Mouse (Mus musculus) heart, embryonic 12.5 days (tissue): ENCODE data around the gene Acvr1c. TPM values are rescaled to one million over a fixed set of nuclear protein-coding genes. Genes with fewer than 3 reads are reported as not detected.

Source experiments
- ATAC-seq: fragments of 200-750 bp; cut with Nextera tagmentation; 2 replicates; pipeline ENCODE4 v1.8.0; 2017; ENCODE audit warnings: moderate TSS enrichment, moderate library complexity; ENCODE audit not compliant: insufficient number of reproducible peaks, low FRiP score
- H3K27ac ChIP-seq: fragments of 300-500 bp; sonication (generic); 2 replicates; pipeline ENCODE4 v1.5.1; 2016; ENCODE audit warnings: mild to moderate bottlenecking, moderate library complexity; ENCODE audit not compliant: poor library complexity, severe bottlenecking
- H3K27me3 ChIP-seq: fragments of 300-500 bp; sonication (generic); replicated peaks from 2 replicates; pipeline ENCODE4 v1.6.1; 2016; ENCODE audit warnings: mild to moderate bottlenecking, moderate library complexity
- H3K36me3 ChIP-seq: fragments of 300-500 bp; sonication (generic); 2 replicates; pipeline ENCODE4 v1.6.1; 2016; ENCODE audit warnings: mild to moderate bottlenecking, moderate library complexity
- H3K4me1 ChIP-seq: fragments of 300-500 bp; sonication (generic); replicated peaks from 2 replicates; pipeline ENCODE4 v1.6.1; 2016; ENCODE audit warnings: mild to moderate bottlenecking
- H3K4me2 ChIP-seq: fragments of 300-500 bp; sonication (generic); 2 replicates; pipeline ENCODE4 v1.6.1; 2016; ENCODE audit warnings: mild to moderate bottlenecking, moderate library complexity
- H3K4me3 ChIP-seq: fragments of 300-500 bp; sonication (generic); 2 replicates; pipeline ENCODE4 v1.5.1; 2016; ENCODE audit warnings: mild to moderate bottlenecking
- H3K9ac ChIP-seq: fragments of 300-500 bp; sonication (generic); 2 replicates; pipeline ENCODE4 v1.6.1; 2016; ENCODE audit warnings: mild to moderate bottlenecking, moderate library complexity
- H3K9me3 ChIP-seq: fragments of 300-500 bp; sonication (generic); replicated peaks from 2 replicates; pipeline ENCODE4 v1.6.1; 2016; ENCODE audit warnings: mild to moderate bottlenecking, moderate library complexity
- WGBS: fragments of 180-500 bp; shearing (Covaris S2); methylation state at CpG from one replicate; pipeline ENCODE4 v1.1.7; 2016; 5-methylcytosine and 5-hydroxymethylcytosine counted together
- polyA plus RNA-seq: library from polyadenylated mRNA; unstranded; fragments of >200 nt; fragmentation: Nextera tagmentation; extraction: Ambion mirVana; gene quantifications from 2 replicates; pipeline ENCODE4 v1.2.1, GENCODE M21; 2016

Gene Acvr1c
- polyA plus RNA-seq, 1 experiment from 2014 or later = 2.5 TPM

DNA sequence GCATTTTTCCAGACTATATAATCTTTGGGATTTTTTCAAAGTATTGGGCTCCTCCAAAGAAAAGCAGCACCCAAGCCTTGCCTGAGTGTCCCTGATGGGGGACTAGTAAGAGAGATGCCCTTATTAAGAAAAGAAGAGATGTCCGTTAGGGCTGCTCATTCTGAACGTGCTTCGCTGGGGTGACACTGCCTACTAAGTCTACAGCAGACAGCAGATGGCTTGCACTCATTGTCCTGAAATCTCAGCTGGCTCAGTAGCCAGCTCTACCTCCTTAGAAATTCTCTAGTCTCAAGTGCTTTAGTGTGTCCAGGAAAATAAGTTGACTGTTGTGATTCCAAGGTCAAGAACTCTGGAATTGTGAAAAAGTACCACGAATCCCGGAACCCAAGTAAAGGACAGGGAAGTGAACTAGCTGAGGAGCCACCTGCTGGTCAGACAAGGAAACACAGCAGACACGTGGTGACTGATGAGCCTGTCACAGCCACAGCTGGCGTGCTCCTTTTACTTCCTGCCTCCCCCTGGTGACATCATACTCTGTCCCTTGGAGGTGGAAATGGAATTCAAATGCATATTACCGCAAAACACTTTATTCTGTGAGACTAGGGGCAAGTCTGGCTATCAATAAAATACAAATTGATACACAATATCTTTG is 75.3 kb downstream of the Acvr1c start:
- no peaks in the 10 kb centered on the region for H3K27me3 ChIP-seq
- WGBS = 53% methylated on average over 8 of the region's 8 CpGs
- no peak overlapping the region for H3K27ac ChIP-seq
- H3K9ac ChIP-seq = no peak overlapping the region
- no peaks in the 10 kb centered on the region for H3K9me3 ChIP-seq
- H3K4me3 ChIP-seq = no peak overlapping the region
- H3K4me1 ChIP-seq = no peaks in the 10 kb centered on the region
- no peaks in the 10 kb centered on the region for H3K36me3 ChIP-seq
- H3K4me2 ChIP-seq = no peak overlapping the region
- ATAC-seq = no peak

DNA sequence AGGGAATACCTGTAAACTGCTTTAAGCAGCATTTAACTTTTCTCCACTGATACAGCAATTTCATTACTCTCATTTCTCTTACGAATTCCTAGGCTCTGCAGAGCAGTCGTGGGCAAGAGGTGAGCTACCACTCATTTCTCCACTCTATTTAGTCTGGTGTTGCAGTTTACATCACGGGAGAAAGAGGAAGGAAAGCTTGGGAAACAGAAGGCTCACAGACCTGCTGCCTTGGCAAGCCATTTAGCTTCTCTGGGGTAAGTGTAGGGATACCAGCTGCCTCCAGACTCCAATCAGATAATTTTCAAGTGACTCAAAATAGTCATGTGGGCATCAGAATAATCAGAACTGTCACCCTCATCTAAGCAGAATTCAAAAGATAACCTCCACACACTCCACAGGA is 76.6 kb downstream of the Acvr1c start:
- Histone ChIP-seq H3K9ac (no peak overlapping the region), H3K27ac (no peak overlapping the region), H3K36me3 (no peaks in the 10 kb centered on the region), H3K27me3 (no peaks in the 10 kb centered on the region), H3K9me3 (no peaks in the 10 kb centered on the region), H3K4me2 (no peak overlapping the region), H3K4me3 (no peak overlapping the region), H3K4me1 (no peaks in the 10 kb centered on the region)
- WGBS = 65% methylated on average over 3 of the region's 3 CpGs
- no peak for ATAC-seq

DNA sequence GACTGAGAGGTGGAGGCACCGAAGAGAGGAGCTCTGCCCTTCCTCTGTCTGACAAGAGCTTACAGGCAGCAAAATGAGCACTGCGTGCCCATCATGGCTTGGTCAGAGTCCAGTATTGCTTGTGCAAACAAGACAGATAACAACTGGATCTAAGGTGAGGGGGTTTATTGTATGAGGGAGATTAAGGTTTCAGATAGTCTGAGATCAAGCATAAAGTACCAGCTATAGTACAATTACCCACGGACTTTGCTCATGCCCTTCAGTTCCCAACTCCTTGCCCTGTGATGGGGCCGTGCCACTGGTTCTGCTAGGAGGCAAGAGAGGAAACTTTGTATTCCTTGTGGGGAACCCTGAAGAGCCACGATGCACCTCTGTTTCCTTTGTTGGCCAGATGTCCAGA is 78.5 kb downstream of the Acvr1c start:
- no peak overlapping the region for H3K9ac ChIP-seq
- WGBS = 75% methylated on average over 5 of the region's 5 CpGs
- H3K27me3 ChIP-seq = no peaks in the 10 kb centered on the region
- H3K4me3 ChIP-seq = no peak overlapping the region
- H3K36me3 ChIP-seq = no peaks in the 10 kb centered on the region
- H3K9me3 ChIP-seq = no peaks in the 10 kb centered on the region
- ATAC-seq = no peak
- H3K27ac ChIP-seq = no peak overlapping the region
- no peaks in the 10 kb centered on the region for H3K4me1 ChIP-seq
- no peak overlapping the region for H3K4me2 ChIP-seq

DNA sequence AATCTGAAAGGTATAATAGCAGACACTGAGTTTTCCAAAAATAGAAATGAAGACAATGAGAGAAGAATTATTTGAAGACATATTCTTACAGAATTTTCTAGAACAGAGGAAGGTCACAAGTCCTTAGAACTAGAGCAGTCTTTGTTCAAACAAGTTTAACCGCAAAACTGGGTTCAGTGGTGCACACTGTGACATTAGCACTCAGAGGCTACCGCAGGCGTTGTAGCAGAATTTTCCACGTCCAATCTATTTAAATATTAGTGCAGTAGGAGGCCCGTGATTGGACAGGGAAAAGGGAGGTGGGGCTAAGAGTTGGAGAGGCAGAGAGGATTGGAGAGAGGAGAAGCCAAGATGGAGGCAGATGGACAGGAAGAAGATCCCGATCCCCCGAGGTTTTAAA is 81.2 kb downstream of the Acvr1c start:
- no peak overlapping the region for H3K4me2 ChIP-seq
- no peak overlapping the region for H3K4me3 ChIP-seq
- H3K27me3 ChIP-seq = no peaks in the 10 kb centered on the region
- H3K27ac ChIP-seq = no peak overlapping the region
- H3K9me3 ChIP-seq = no peaks in the 10 kb centered on the region
- H3K4me1 ChIP-seq = no peaks in the 10 kb centered on the region
- H3K9ac ChIP-seq = no peak overlapping the region
- H3K36me3 ChIP-seq = no peaks in the 10 kb centered on the region
- WGBS = 82% methylated on average over 7 of the region's 7 CpGs
- no peak for ATAC-seq

DNA sequence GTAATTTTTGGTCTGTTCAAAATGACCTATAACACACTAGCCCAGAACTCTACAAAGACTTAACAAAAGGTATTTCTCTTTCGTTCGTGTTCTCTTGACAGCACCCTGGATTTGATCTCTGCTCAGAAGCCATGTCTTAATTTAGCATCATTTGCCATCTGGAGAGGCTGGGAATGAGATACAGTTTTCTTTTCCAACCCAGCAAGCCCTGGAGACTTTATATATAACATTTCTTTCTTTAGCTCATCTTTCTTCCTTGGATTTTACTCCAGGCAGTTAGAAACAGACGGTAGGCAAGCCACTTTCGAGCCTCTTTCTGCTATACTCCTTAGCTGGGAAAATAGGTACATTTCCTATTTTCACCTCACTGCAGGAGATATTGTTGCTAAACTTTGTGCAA is 117.1 kb downstream of the Acvr1c start:
- 71% methylated on average over 4 of the region's 4 CpGs for WGBS
- Histone ChIP-seq H3K4me3 (no peak overlapping the region), H3K27me3 (no peaks in the 10 kb centered on the region), H3K9ac (no peak overlapping the region), H3K4me2 (no peak overlapping the region), H3K36me3 (no peaks in the 10 kb centered on the region), H3K27ac (no peak overlapping the region), H3K4me1 (no peaks in the 10 kb centered on the region), H3K9me3 (no peaks in the 10 kb centered on the region)
- ATAC-seq = no peak

DNA sequence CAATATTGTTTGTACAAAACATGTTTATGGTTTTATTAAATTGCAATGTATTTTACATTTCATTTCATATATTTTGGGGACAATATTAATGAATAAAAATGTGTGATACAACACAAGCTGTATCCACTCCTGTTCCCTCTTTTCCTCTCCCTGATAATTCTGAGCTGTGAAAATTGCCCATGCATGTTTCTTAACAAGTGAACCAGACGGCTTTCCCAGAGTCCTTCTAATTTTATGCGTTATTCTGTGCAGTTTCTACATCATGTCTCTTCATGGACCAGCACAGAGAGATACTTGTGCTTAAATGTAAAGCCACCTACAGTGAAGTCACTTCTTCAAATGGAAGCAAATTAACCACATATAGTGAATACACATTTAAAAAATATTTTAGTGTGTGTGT is 120.2 kb downstream of the Acvr1c start:
- 66% methylated on average over 2 of the region's 2 CpGs for WGBS
- Histone ChIP-seq H3K27ac (no peak overlapping the region), H3K4me1 (no peaks in the 10 kb centered on the region), H3K36me3 (no peaks in the 10 kb centered on the region), H3K4me3 (no peak overlapping the region), H3K9me3 (no peaks in the 10 kb centered on the region), H3K9ac (no peak overlapping the region), H3K4me2 (no peak overlapping the region), H3K27me3 (no peaks in the 10 kb centered on the region)
- no peak for ATAC-seq

Other genes starting within 250 kb of the Acvr1c start
- 0.14 and 0.27 TPM in 2 replicates for gene Cytip, start 162.4 kb downstream of the Acvr1c start, polyA plus RNA-seq
- gene Gm17409, start 112.2 kb upstream of the Acvr1c start, polyA plus RNA-seq = not detected in 2 replicates
- 11.6 and 12.0 TPM in 2 replicates for gene Acvr1, start 209.3 kb upstream of the Acvr1c start, polyA plus RNA-seq
- 7.0 and 8.0 TPM in 2 replicates for gene Upp2, start 209.4 kb upstream of the Acvr1c start, polyA plus RNA-seq